Mouse (Mus musculus) brain, embryonic 14.5 days (tissue): Measurements from ENCODE around the gene Ppp1r14d. TPM values are rescaled to one million over a fixed set of nuclear protein-coding genes. Genes with fewer than 3 reads are reported as not detected.

Experiments used
- DNase-seq: peaks from one replicate; pipeline ENCODE4 v3.0.0-alpha.2; 2011; ENCODE audit warnings: low read depth
- CTCF ChIP-seq: fragments of 200-500 bp; IDR thresholded peaks from 2 replicates; pipeline ENCODE4 v1.5.1; 2012; ENCODE audit warnings: inconsistent platforms, mild to moderate bottlenecking, moderate library complexity, borderline replicate concordance; ENCODE audit not compliant: insufficient read depth, insufficient read length; ENCODE audit errors: extremely low read depth
- POLR2A ChIP-seq: fragments of 200-500 bp; IDR thresholded peaks from 2 replicates; pipeline ENCODE4 v1.6.1; 2012; ENCODE audit warnings: mild to moderate bottlenecking, inconsistent platforms, borderline replicate concordance; ENCODE audit not compliant: poor library complexity, insufficient read depth, insufficient read length, severe bottlenecking; ENCODE audit errors: extremely low read depth
- polyA plus RNA-seq: library from polyadenylated mRNA; depleted of rRNA; stranded (reverse); fragments of >200 nt; gene quantifications from 2 replicates; pipeline ENCODE4 v1.2.3, GENCODE M21; 2012

The Ppp1r14d gene
- polyA plus RNA-seq, 1 experiment: not detected

DNA sequence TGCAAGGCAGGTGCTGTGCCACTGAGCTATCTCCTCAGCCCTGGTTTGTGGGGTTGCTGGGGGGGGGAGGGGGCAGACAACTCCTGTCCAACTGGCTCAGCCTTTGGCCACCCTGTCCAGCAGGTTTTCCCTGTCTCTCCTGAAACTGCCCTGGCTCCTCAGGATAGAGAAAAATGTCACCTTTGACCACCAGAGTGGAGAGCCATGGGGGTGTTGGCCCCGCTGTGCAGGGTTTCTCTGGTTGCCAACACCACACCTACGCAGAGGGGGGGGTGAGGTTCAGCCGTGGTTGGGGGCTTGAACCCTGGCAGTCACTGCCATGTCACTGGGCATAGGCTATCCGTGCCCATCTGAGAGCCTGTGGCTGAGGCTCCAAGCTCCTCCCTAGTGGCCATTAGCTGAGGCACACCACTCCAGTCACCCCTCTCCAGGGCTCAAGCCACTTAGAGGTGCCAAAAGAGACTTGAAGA is 19.9 kb upstream of the Ppp1r14d start:
- no peak for DNase-seq
- TF ChIP-seq CTCF (no peak), POLR2A (no peak)

DNA sequence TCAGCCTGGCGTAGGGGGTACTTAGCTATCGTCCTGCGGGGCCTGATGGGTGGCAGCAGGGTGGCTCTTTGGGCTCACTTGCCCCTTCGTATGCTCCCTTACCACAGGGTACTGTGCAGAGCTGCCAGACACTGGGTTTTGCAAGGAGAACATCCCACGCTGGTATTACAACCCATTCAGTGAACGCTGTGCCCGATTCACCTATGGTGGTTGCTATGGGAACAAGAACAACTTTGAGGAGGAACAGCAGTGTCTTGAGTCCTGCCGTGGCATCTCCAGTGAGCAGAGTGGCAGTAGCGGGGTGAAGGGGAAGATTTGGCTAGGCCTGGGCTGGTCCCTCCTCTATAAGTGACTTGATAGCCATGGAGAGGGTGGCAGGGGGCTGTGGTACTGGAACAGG is 18.2 kb upstream of the Ppp1r14d start:
- DNase-seq: no peak
- TF ChIP-seq CTCF (no peak), POLR2A (no peak)

DNA sequence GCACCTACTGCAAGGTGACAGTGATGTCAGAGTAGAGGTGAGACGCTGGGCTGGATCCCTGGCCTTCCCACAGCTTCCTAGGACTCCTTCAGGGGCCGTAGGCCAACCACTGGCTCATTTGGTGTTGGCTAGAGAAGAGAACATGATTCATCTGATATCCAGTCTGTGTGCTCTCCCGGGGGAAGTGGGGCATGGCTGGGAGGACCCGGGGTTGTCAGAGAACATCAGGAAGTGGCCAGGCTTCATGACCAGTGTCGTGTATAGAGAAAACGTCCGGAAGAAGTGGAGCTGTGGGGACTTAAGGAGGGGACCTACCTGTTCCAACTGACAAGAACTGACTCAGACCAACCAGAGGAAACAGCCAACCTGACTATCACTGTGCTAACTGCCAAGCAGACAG is 15.5 kb upstream of the Ppp1r14d start:
- TF ChIP-seq POLR2A (no peak), CTCF (no peak)
- DNase-seq: no peak

DNA sequence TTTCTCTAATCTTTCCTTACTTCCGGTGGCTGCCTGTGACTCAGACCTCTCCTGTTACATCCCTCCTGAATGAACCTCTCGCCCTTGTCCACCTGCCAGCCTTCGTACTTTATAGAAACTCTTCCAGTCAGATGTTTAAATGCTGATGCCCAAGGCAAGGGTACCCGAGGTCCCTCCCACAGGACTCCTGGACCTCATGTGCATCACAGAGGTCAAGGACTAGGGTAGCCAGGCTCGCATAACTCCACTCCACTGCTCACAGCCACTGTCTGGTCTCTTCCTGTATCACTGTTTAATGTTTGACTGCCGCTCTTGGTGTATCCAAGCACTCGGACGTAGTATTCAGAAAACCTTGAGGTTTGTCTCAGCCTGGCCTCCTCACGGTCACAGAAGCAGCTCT is 12.8 kb upstream of the Ppp1r14d start:
- DNase-seq: no peak
- TF ChIP-seq POLR2A: no peak
- no peak for TF ChIP-seq CTCF

DNA sequence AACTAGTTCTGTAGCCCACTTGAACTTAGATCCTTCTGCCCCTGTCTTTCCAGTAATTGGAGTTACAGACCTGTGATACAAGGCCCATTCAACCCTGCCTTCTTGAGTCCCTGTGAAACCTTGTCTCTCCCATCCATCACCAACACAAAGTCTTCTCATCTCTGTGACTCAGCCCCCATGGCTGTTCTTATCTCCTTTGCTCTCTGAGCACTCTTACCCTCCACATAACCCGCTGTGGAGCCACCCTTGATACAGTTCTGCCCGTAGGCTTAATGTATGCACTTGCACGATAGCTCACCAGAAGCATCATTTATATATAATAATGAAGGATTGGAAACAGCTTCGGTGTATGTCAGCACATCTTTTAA is 11.1 kb upstream of the Ppp1r14d start:
- no peak for DNase-seq
- TF ChIP-seq POLR2A: no peak

DNA sequence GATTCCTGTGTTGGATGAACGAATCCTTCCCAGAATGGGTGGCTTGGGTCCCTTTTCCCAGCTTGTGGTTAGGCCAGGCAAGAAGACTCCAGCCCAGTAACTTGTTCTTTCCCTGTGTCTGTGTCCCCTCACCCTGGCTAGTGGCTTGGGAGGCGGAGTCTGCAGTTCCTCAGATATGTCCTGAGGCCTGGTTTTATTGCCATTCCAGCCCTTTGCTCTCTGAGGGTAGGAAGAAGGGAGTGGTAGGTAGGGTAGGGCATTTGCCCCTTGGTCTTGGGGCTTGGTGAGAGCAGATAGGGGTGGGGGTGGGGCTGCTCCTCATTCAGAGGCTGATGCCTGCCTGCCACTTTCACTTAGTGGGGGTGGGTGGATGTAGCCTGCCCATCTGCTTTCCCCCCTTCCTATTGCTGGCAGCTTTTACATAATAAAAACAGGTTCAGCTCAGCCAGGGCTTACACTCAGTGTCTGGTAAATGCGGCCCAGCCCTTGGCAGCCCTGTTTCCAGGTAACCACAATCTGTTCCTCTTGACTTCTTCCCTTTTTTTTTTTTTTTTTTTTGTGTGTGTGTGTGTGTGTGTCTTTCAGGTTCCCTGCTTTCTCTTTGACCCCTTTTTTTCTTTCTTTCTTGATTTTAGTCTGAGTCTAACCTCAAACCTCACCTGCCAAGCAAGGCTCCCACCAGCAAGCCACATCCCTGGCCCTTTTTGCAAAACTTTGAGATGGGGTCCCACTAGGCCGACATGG is 10.5 kb upstream of the Ppp1r14d start:
- TF ChIP-seq POLR2A (no peak), CTCF (no peak)
- DNase-seq: no peak

DNA sequence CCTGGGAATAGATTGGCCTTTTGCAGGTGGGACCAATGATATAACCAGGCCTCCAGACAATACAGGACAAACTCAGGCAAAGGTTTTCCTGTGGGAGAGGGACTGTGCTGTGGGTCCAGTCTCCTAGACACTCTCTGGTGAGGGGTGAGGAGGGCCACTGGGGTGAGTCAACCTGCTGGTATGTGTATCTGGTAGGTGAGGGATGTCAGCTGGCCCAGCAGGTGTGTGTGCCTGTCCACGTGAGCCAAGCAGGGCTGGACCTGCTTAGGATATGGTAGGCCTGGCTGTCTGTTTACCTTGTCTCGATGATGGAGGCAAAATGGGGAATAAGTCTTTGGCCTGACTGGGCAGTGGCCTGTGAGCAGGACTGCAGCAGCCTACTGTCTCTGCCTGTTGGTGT is 9.0 kb upstream of the Ppp1r14d start:
- DNase-seq: no peak
- no peak for TF ChIP-seq CTCF
- TF ChIP-seq POLR2A: no peak

DNA sequence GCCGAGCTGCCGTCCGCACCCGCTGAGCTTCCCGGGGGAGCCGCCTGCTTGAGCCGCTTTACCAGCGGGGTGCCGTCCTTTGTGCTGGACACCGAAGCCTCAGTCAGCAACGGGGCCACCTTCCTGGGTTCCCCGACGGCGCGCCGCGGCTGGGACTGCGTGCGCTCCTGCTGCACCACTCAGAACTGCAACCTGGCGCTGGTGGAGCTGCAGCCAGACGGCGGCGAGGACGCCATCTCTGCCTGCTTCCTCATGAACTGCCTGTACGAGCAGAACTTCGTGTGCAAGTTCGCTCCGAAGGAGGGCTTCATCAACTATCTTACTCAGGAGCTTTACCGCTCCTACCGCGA is 8.1 kb upstream of the Ppp1r14d start:
- no peak for TF ChIP-seq CTCF
- TF ChIP-seq POLR2A: no peak

DNA sequence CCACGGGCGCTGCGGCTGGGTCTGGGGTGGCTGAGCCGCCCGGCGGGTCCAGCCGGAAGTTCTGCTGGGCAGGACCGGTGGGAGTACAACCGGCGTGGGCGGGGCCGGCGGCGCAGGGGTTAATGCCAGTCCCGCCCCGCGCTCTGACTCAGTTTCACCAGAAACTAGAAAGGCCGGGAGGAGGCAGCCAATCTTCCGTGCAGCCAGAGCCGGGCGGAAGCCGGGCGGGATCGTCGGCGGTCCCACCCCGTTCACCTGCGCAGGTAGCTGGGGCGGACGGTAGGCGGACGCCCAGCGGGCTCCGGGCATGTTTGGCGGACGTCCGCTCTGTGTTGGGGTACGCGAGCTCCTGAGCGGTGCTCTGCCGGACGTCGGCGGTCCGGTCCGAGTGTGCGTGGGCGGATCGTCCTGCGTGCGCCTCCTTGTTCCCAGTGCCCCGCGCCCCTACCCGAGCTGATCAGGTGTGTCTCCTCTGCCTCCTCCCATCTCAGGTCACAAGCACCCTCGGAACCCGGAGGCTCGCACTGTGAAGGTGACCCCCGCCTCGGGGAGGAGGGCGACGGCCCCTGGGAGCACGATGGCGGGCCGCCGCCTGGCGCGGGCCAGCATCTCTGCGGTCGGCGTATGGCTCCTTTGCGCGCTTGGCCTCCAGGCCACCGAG is 7.6 kb upstream of the Ppp1r14d start, which contains the start of gene Spint1:
Gene Spint1, plus strand, starts transcription at position 153 of the 661 bp plus-strand sequence.
- no peak for DNase-seq
- no peak for TF ChIP-seq POLR2A
- no peak for TF ChIP-seq CTCF

More for the DNA sequence above, 8.1 kb upstream of the Ppp1r14d start:
- DNase-seq: peak; percentile 25

DNA sequence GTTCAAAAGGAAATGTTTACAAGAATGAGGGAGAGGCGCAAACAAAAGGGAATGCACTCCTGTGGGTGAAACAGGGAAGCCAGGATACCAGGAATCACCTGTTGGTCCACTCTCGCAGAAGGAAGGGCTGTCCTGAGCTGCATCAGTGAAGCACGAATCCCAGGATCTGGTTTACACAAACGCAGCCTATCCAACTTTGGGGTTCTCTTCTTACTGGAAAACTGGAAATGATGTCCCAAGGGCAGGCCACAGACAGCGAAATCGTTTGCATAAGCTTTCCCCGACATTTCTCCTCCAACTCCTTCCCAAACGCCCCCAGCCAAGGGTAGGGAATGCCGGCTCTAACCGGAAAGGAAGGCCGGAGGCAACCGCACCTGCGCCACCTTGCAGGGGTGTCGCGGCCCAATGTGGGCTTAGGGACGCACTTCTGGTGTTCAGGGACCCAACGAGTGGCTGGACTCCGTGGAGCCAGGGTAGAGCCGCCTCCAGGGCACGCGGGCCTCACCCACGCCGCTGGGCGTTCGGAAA is 7.0 kb upstream of the Ppp1r14d start:
- TF ChIP-seq CTCF: no peak
- no peak for TF ChIP-seq POLR2A
- DNase-seq: no peak

DNA sequence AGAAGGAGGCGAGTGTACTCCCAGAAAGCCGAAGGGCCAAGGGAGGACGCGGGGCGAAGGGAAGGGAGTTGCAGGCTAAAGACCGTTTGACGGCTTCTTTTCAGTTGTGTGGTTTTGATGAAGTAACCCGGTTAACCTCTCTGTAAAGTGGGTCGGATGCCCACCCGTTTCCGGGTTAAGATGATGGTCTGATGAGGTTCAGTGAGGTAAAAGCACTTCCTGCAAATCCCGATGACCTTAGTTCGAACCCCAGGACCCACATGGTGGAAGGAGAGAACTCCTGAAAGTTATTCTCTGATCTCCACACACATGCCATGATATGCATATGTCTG is 20.6 kb downstream of the Ppp1r14d start:
- no peak for DNase-seq
- TF ChIP-seq POLR2A (no peak), CTCF (no peak)
